Comparison of ENCODE assay signal across 20 mouse cellular contexts in genomic region chr11:53656558-53657202, GRCm38 (mm10). TPM values are rescaled to one million over a fixed set of nuclear protein-coding genes. Genes with fewer than 3 reads are reported as not detected.
DNase-seq lines count a peak whose midpoint lies in the region; ATAC-seq and TF ChIP-seq lines count a peak whose summit lies in the region.
"Had no signal": no experiment of that assay in that cellular context is flagged by ENCODE, and none has a peak within 500 bp of the region (broad histone marks: within the 10 kb centered on the region; RNA-seq: fewer than 3 reads in every experiment).

No protein-coding gene starts in this region.

- DNase-seq in heart, postnatal 10 days, result no peak
- DNase-seq in MEL (ENCODE audit: low read depth, low spot score), result peak; percentile 96
- no peak for DNase-seq in yolk sac, embryonic 10.5 days (ENCODE audit: low spot score)
- DNase-seq in cerebellum, postnatal 36 days, result no peak
- no peak for DNase-seq in thymus, postnatal 36 days
- DNase-seq: cerebellum, postnatal 10 days; kidney, postnatal 4 days; retina, postnatal 1 day had no signal

- WGBS in heart, embryonic 14.5 days, result 45% methylated on average over 9 of the region's 9 CpGs

- H3K27me3 ChIP-seq in heart, embryonic 14.5 days (ENCODE audit: control insufficient read depth, insufficient read depth, low read length), result no peaks in the 10 kb centered on the region
- H3K27me3 ChIP-seq in MEL (ENCODE audit: control insufficient read depth in 1 of 2, insufficient read depth in 2 of 2, low read length in 2 of 2), result no peaks in the 10 kb centered on the region
- H3K27me3 ChIP-seq: embryonic facial prominence, embryonic 13.5 days; limb, embryonic 13.5 days; neural tube, embryonic 12.5 days had no signal

- no peak for ATAC-seq in heart, embryonic 14.5 days (ENCODE audit: insufficient number of reproducible peaks, insufficient read depth, low FRiP score, low read depth)
- peak; percentile 81 for ATAC-seq in erythroid progenitor cell, adult 5-6 weeks (replicated peaks; ENCODE audit: low FRiP score, poor library complexity, severe bottlenecking)
- peak; percentile 54 for ATAC-seq in megakaryocyte, adult 5-6 weeks (ENCODE audit: poor library complexity, severe bottlenecking)

- 0 out of 2 replicates have a peak overlapping the region, but pooled peaks have one; percentile 16 for H3K4me2 ChIP-seq in heart, embryonic 14.5 days (ENCODE audit: low read length)
- H3K4me2 ChIP-seq: embryonic facial prominence, embryonic 13.5 days; heart, embryonic 11.5 days; limb, embryonic 13.5 days; midbrain, embryonic 11.5 days; neural tube, embryonic 12.5 days had no signal

- no peaks in the 10 kb centered on the region for H3K79me2 ChIP-seq in MEL (ENCODE audit: control insufficient read depth, insufficient read depth, low read length, poor library complexity)

- no peak for TF ChIP-seq RAD21 in MEL (IDR thresholded peaks at IDR 0.05; ENCODE audit: low read depth, low read length)

- H3K36me3 ChIP-seq in heart, embryonic 14.5 days (ENCODE audit: control insufficient read depth, insufficient read depth, low read length), result peaks cover 29% of the 10 kb centered on the region
- H3K36me3 ChIP-seq in MEL (ENCODE audit: control insufficient read depth in 1 of 2, insufficient read depth in 2 of 2, low read length in 2 of 2), result peaks cover 39 to 57% of the 10 kb centered on the region in 2 experiments

- peak; percentile 72 to 85; a peak in 3 of 4 replicates for TF ChIP-seq EP300 in MEL (IDR thresholded peaks at IDR 0.05; ENCODE audit: low read depth in 1 of 2, low read length in 2 of 2)

- no peaks in the 10 kb centered on the region for H3K9me3 ChIP-seq in heart, embryonic 14.5 days (ENCODE audit: control insufficient read depth, low read length)
- no peaks in the 10 kb centered on the region for H3K9me3 ChIP-seq in MEL (replicated peaks; ENCODE audit: insufficient read depth, low read length)
- H3K9me3 ChIP-seq: embryonic facial prominence, embryonic 13.5 days; limb, embryonic 13.5 days; neural tube, embryonic 12.5 days had no signal

- peaks cover 9 to 25% of the 10 kb centered on the region in 2 experiments for H3K4me1 ChIP-seq in heart, embryonic 14.5 days (ENCODE audit: control insufficient read depth in 2 of 2, insufficient read depth in 2 of 2, low read length in 2 of 2)
- peaks cover 47 to 51% of the 10 kb centered on the region in 2 experiments for H3K4me1 ChIP-seq in MEL (ENCODE audit: control insufficient read depth in 1 of 2, insufficient read depth in 2 of 2, low read length in 2 of 2)
- H3K4me1 ChIP-seq: embryonic facial prominence, embryonic 13.5 days; limb, embryonic 13.5 days; neural tube, embryonic 12.5 days had no signal

- intact Hi-C loops in heart, postnatal 10 days (cut with DNase I), result no loop called here

- no peak overlapping the region for H3K9ac ChIP-seq in heart, embryonic 14.5 days (ENCODE audit: low read length)
- H3K9ac ChIP-seq in MEL (ENCODE audit: control insufficient read depth, low read depth, low read length, poor library complexity, severe bottlenecking), result peak overlapping the region; percentile 42
- H3K9ac ChIP-seq: embryonic facial prominence, embryonic 13.5 days; limb, embryonic 13.5 days; neural tube, embryonic 12.5 days had no signal

- H3K4me3 ChIP-seq in heart, embryonic 14.5 days (ENCODE audit: control insufficient read depth in 1 of 2, insufficient read depth in 1 of 2, low read depth in 1 of 2, low read length in 2 of 2), result no peak overlapping the region
- H3K4me3 ChIP-seq in MEL (ENCODE audit: control insufficient read depth in 1 of 2, insufficient read depth in 1 of 2, low read depth in 2 of 2, low read length in 2 of 2), result peak overlapping the region in 1 of 2 experiments; percentile 21; a peak in 2 of 4 replicates
- H3K4me3 ChIP-seq: embryonic facial prominence, embryonic 13.5 days; limb, embryonic 13.5 days; neural tube, embryonic 12.5 days had no signal

- H3K27ac ChIP-seq in heart, embryonic 14.5 days (replicated peaks in 1 of 2; ENCODE audit: control insufficient read depth in 1 of 2, insufficient read depth in 1 of 2, low read depth in 2 of 2, low read length in 2 of 2), result peak overlapping the region; percentile 4 to 6; a peak in 1 of 4 replicates
- peak overlapping the region; percentile 83 for H3K27ac ChIP-seq in MEL (ENCODE audit: control insufficient read depth, low read depth, low read length)
- H3K27ac ChIP-seq: embryonic facial prominence, embryonic 13.5 days; limb, embryonic 13.5 days; neural tube, embryonic 12.5 days had no signal

- no peak for TF ChIP-seq CTCF in MEL (IDR thresholded peaks at IDR 0.05 in 2 of 3, conservative IDR thresholded peaks at IDR 0.05 in 1 of 3; ENCODE audit: control insufficient read depth in 1 of 3, insufficient read depth in 1 of 3, low read depth in 2 of 3, low read length in 3 of 3, poor library complexity in 1 of 3, severe bottlenecking in 1 of 3)

- peak in 1 of 2 experiments; percentile 47; a peak in 2 of 4 replicates for TF ChIP-seq POLR2A in MEL (IDR thresholded peaks at IDR 0.05; ENCODE audit: control insufficient read depth in 1 of 2, insufficient read depth in 1 of 2, low read depth in 1 of 2, low read length in 2 of 2, poor library complexity in 1 of 2)

TF ChIP-seq in MEL, 35 proteins besides CTCF, POLR2A, EP300 and RAD21 (continues in another document):
- TF ChIP-seq MXI1 (IDR thresholded peaks at IDR 0.05; ENCODE audit: low read depth, low read length) (peak; percentile 75), E2F4 (IDR thresholded peaks at IDR 0.05; ENCODE audit: borderline replicate concordance, low read depth, low read length) (no peak), MYB (IDR thresholded peaks at IDR 0.05; ENCODE audit: low read depth, low read length) (no peak), CHD1 (IDR thresholded peaks at IDR 0.05; ENCODE audit: low read depth, low read length) (peak; percentile 90; the same call in 1 of the 2 replicates), HCFC1 (IDR thresholded peaks at IDR 0.05; ENCODE audit: low read depth, low read length) (peak; percentile 60), GATA1 (IDR thresholded peaks at IDR 0.05; ENCODE audit: low read depth, low read length) (peak; percentile 92), UBTF (IDR thresholded peaks at IDR 0.05; ENCODE audit: borderline replicate concordance, insufficient read depth, low read depth, low read length) (no peak), SMC3 (IDR thresholded peaks at IDR 0.05; ENCODE audit: low read depth, low read length) (peak; percentile 2; the same call in 1 of the 2 replicates), TCF12 (IDR thresholded peaks at IDR 0.05; ENCODE audit: low read depth, low read length) (peak; percentile 63), USF2 (IDR thresholded peaks at IDR 0.05; ENCODE audit: borderline replicate concordance in 1 of 2, insufficient read depth in 1 of 2, low read depth in 1 of 2, low read length in 2 of 2) (no peak), CHD2 (IDR thresholded peaks at IDR 0.05; ENCODE audit: low read length) (no peak; the same call in 1 of the 2 replicates), NRF1 (IDR thresholded peaks at IDR 0.05; ENCODE audit: insufficient read depth, low read depth, low read length, poor library complexity, severe bottlenecking) (peak; percentile 26; the same call in 1 of the 2 replicates), NELFE (IDR thresholded peaks at IDR 0.05; ENCODE audit: low read depth, low read length) (peak; percentile 39), TAL1 (IDR thresholded peaks at IDR 0.05; ENCODE audit: low read length) (no peak), MAFK (IDR thresholded peaks at IDR 0.05; ENCODE audit: borderline replicate concordance, low read depth, low read length) (peak; percentile 85), ZNF384 (IDR thresholded peaks at IDR 0.05; ENCODE audit: low read depth, low read length) (no peak; the same call in 1 of the 2 replicates), TBP (IDR thresholded peaks at IDR 0.05; ENCODE audit: low read depth, low read length) (peak; percentile 70; the same call in 1 of the 2 replicates), MEF2A (IDR thresholded peaks at IDR 0.05; ENCODE audit: extremely low read depth, insufficient replicate concordance, low read depth, low read length, poor library complexity, severe bottlenecking) (peak; percentile 98), ZMIZ1 (IDR thresholded peaks at IDR 0.05; ENCODE audit: low read depth, low read length) (no peak; the same call in 1 of the 2 replicates)

RNA-seq across cellular contexts. Expression of gene Il13, which starts 22.2 kb away (rescaled TPM):
- not detected in 2 replicates for polyA plus RNA-seq in heart, embryonic 14.5 days (2014; fragmentation: Nextera tagmentation; extraction: Ambion mirVana)
- total RNA-seq in heart, postnatal 10 days (2021), result not detected
- not detected in 2 replicates for total RNA-seq in MEL (2012; rRNA removed)
- polyA plus RNA-seq in MEL (2012; ENCODE audit: insufficient read depth in 1 of 2, insufficient read length in 2 of 2, low read depth in 1 of 2, low replicate concordance in 2 of 2, missing spikeins in 1 of 2), result not detected
- total RNA-seq in erythroid progenitor cell, adult 5-6 weeks (2015; ENCODE audit: low replicate concordance), result not detected in 2 replicates
- not detected in 2 replicates for total RNA-seq in erythroid progenitor cell, adult 5-6 weeks (2017; ENCODE audit: low replicate concordance)
- 0.18 TPM in 2 replicates for total RNA-seq in megakaryocyte, adult 5-6 weeks (2015)
- 0.28 and 0.62 TPM in 2 replicates for total RNA-seq in megakaryocyte, adult 5-6 weeks (2017)
- polyA plus RNA-seq: brain, embryonic 14.5 days; C2C12; embryonic facial prominence, embryonic 13.5 days; heart, embryonic 11.5 days; intestine, embryonic 14.5 days; midbrain, embryonic 11.5 days; neural tube, embryonic 12.5 days; spleen, adult 2 months had no signal

RNA-seq across cellular contexts. Expression of gene Il4, which starts 38.2 kb away (rescaled TPM):
- 0.53 and 1.5 TPM in 2 replicates for polyA plus RNA-seq in heart, embryonic 14.5 days (2014; fragmentation: Nextera tagmentation; extraction: Ambion mirVana)
- not detected for total RNA-seq in heart, postnatal 10 days (2021)
- 9.4 and 10.4 TPM in 2 replicates for total RNA-seq in MEL (2012; rRNA removed)
- polyA plus RNA-seq in MEL (2012; ENCODE audit: insufficient read depth in 1 of 2, insufficient read length in 2 of 2, low read depth in 1 of 2, low replicate concordance in 2 of 2, missing spikeins in 1 of 2), result 1 to 10 TPM in 1 of 2 experiments, not detected in 1; 4.3 TPM
- 6.8 TPM in 1 of 2 replicates, not detected in the other for total RNA-seq in erythroid progenitor cell, adult 5-6 weeks (2015; ENCODE audit: low replicate concordance)
- not detected in 2 replicates for total RNA-seq in erythroid progenitor cell, adult 5-6 weeks (2017; ENCODE audit: low replicate concordance)
- total RNA-seq in megakaryocyte, adult 5-6 weeks (2015), result 5.5 and 13.1 TPM in 2 replicates
- total RNA-seq in megakaryocyte, adult 5-6 weeks (2017), result 8.0 and 8.7 TPM in 2 replicates
- polyA plus RNA-seq: brain, embryonic 14.5 days; C2C12 had no signal

RNA-seq across cellular contexts. Expression of gene Rad50, which starts 50.4 kb away (rescaled TPM):
- polyA plus RNA-seq in heart, embryonic 14.5 days (2014; fragmentation: Nextera tagmentation; extraction: Ambion mirVana), result 18.2 and 19.7 TPM in 2 replicates
- total RNA-seq in heart, postnatal 10 days (2021), result 10 to 100 TPM in 1 of 2 experiments, 1 to 10 TPM in 1; 10.0 to 11.2 TPM
- total RNA-seq in MEL (2012; rRNA removed), result 41.2 and 44.6 TPM in 2 replicates
- polyA plus RNA-seq in MEL (2012; ENCODE audit: insufficient read depth in 1 of 2, insufficient read length in 2 of 2, low read depth in 1 of 2, low replicate concordance in 2 of 2, missing spikeins in 1 of 2), result 100 to 1,000 TPM in 1 of 2 experiments, 10 to 100 TPM in 1; 32.6 to 447 TPM
- total RNA-seq in erythroid progenitor cell, adult 5-6 weeks (2015; ENCODE audit: low replicate concordance), result 23.1 and 46.5 TPM in 2 replicates
- 26.7 and 30.7 TPM in 2 replicates for total RNA-seq in erythroid progenitor cell, adult 5-6 weeks (2017; ENCODE audit: low replicate concordance)
- total RNA-seq in megakaryocyte, adult 5-6 weeks (2015), result 23.9 and 26.7 TPM in 2 replicates
- 33.7 and 38.1 TPM in 2 replicates for total RNA-seq in megakaryocyte, adult 5-6 weeks (2017)
